Comparison of ENCODE assay signal across 8 mouse cellular contexts in genomic region chr6:67036356-67036811, GRCm38 (mm10). TPM values are rescaled to one million over a fixed set of nuclear protein-coding genes. Genes with fewer than 3 reads are reported as not detected.
DNase-seq lines count a peak whose midpoint lies in the region; ATAC-seq and TF ChIP-seq lines count a peak whose summit lies in the region.

No protein-coding gene starts in this region.

- H3K27me3 ChIP-seq in CH12.LX (replicated peaks) = no peaks in the 10 kb centered on the region
- H3K27me3 ChIP-seq in forebrain, embryonic 10.5 days (ENCODE audit: poor library complexity, severe bottlenecking) = peaks cover 11% of the 10 kb centered on the region; the same call in 1 of the 2 replicates
- H3K27me3 ChIP-seq in heart, embryonic 15.5 days = no peaks in the 10 kb centered on the region
- H3K27me3 ChIP-seq in liver, embryonic 13.5 days = no peaks in the 10 kb centered on the region
- H3K27me3 ChIP-seq in stomach, embryonic 14.5 days (ENCODE audit: control insufficient read depth, insufficient read depth, low read length) = no peaks in the 10 kb centered on the region

- H3K9me3 ChIP-seq in CH12.LX (replicated peaks; ENCODE audit: low read length) = no peaks in the 10 kb centered on the region
- H3K9me3 ChIP-seq in forebrain, embryonic 10.5 days = no peaks in the 10 kb centered on the region
- no peaks in the 10 kb centered on the region for H3K9me3 ChIP-seq in heart, embryonic 15.5 days (replicated peaks)
- H3K9me3 ChIP-seq in liver, embryonic 13.5 days (replicated peaks) = no peaks in the 10 kb centered on the region
- H3K9me3 ChIP-seq in stomach, embryonic 14.5 days (ENCODE audit: control insufficient read depth, low read depth, low read length) = no peaks in the 10 kb centered on the region

- peak in 1 of 2 experiments; percentile 70; a peak in 2 of 4 replicates for TF ChIP-seq CTCF in CH12.LX (conservative IDR thresholded peaks at IDR 0.05 in 1 of 2, IDR thresholded peaks at IDR 0.05 in 1 of 2; ENCODE audit: low read depth in 2 of 2, low read length in 2 of 2)

- in situ Hi-C loops in CH12.LX (cut with MboI; ENCODE audit: low pct_ligation_motif_present, low pct_unique_long_range_greater_than_20kb, low sequenced_read_pairs) = no loop called here

- no peaks in the 10 kb centered on the region; the same call in 1 of the 2 replicates for H3K79me2 ChIP-seq in CH12.LX (replicated peaks; ENCODE audit: control insufficient read depth, extremely low read depth, insufficient read depth, poor library complexity, severe bottlenecking)

- under 1% methylated on average over 29 of the region's 29 CpGs for WGBS in forebrain, embryonic 10.5 days
- WGBS in heart, embryonic 15.5 days = under 1% methylated on average over 29 of the region's 29 CpGs
- WGBS in liver, embryonic 13.5 days (ENCODE audit: insufficient replicate concordance) = 0% methylated on average over 29 of the region's 29 CpGs
- WGBS in stomach, embryonic 14.5 days = under 1% methylated on average over 29 of the region's 29 CpGs

- H3K4me1 ChIP-seq in CH12.LX (ENCODE audit: control insufficient read depth in 1 of 2, insufficient read depth in 2 of 2) = peaks cover 5 to 26% of the 10 kb centered on the region in 2 experiments
- peaks cover 29% of the 10 kb centered on the region for H3K4me1 ChIP-seq in forebrain, embryonic 10.5 days
- peaks cover 17% of the 10 kb centered on the region for H3K4me1 ChIP-seq in heart, embryonic 15.5 days (replicated peaks)
- H3K4me1 ChIP-seq in liver, embryonic 13.5 days (replicated peaks) = peaks cover 33% of the 10 kb centered on the region
- peaks cover 3% of the 10 kb centered on the region; the same call in 1 of the 2 replicates for H3K4me1 ChIP-seq in stomach, embryonic 14.5 days (ENCODE audit: control insufficient read depth, insufficient read depth, low read length)

- no peak; the same call in 1 of the 2 replicates for TF ChIP-seq EP300 in CH12.LX (IDR thresholded peaks at IDR 0.05; ENCODE audit: low read length)

- dilution Hi-C loops in CH12.LX (cut with MboI; ENCODE audit: extremely low pct_ligation_motif_present, extremely low pct_unique_long_range_greater_than_20kb, low sequenced_read_pairs) = no loop called here

- H3K36me3 ChIP-seq in CH12.LX (replicated peaks in 1 of 2; ENCODE audit: control insufficient read depth in 1 of 2, insufficient read depth in 1 of 2, low read length in 1 of 2) = peaks cover 4 to 7% of the 10 kb centered on the region in 2 experiments
- H3K36me3 ChIP-seq in forebrain, embryonic 10.5 days (replicated peaks) = 0 out of 2 replicates have a peak, but pooled peaks cover 2% of the 10 kb centered on the region
- no peaks in the 10 kb centered on the region for H3K36me3 ChIP-seq in heart, embryonic 15.5 days
- H3K36me3 ChIP-seq in liver, embryonic 13.5 days = peaks cover 17% of the 10 kb centered on the region
- no peaks in the 10 kb centered on the region for H3K36me3 ChIP-seq in stomach, embryonic 14.5 days (ENCODE audit: control insufficient read depth, insufficient read depth, low read length)

- DNase-seq in CH12.LX (ENCODE audit: extremely low read depth) = peak; percentile 80
- DNase-seq in c-Kit-positive CD71-negative TER-119-negative erythroid progenitor cells, embryonic 14.5 days (ENCODE audit: low read depth) = peak; percentile 68
- peak; percentile 86 for DNase-seq in forebrain, embryonic 10.5 days (ENCODE audit: extremely low spot score, low spot score)
- peak; percentile 92 for DNase-seq in kidney, postnatal 14 days
- peak; percentile 85 for DNase-seq in liver, embryonic 13.5 days
- DNase-seq in natural killer cell, adult 2 months (ENCODE audit: low spot score in 2 of 2) = peak; percentile 70 to 76

- peak overlapping the region; percentile 41 to 99 (median 86) for H3K4me3 ChIP-seq in CH12.LX (replicated peaks in 1 of 3; ENCODE audit: low read depth in 2 of 3, low read length in 2 of 3, poor library complexity in 1 of 3)
- H3K4me3 ChIP-seq in forebrain, embryonic 10.5 days = peak overlapping the region; percentile 68
- peak overlapping the region; percentile 70 for H3K4me3 ChIP-seq in heart, embryonic 15.5 days
- H3K4me3 ChIP-seq in liver, embryonic 13.5 days (replicated peaks) = peak overlapping the region; percentile 96
- H3K4me3 ChIP-seq in stomach, embryonic 14.5 days (ENCODE audit: low read depth, low read length) = peak overlapping the region; percentile 75

- TF ChIP-seq RAD21 in CH12.LX (IDR thresholded peaks at IDR 0.05; ENCODE audit: low read depth, low read length) = peak; percentile 64

- H3K9ac ChIP-seq in CH12.LX (ENCODE audit: insufficient read depth, low read depth) = peak overlapping the region; percentile 98
- H3K9ac ChIP-seq in heart, embryonic 15.5 days = peak overlapping the region; percentile 71
- peak overlapping the region; percentile 99 for H3K9ac ChIP-seq in liver, embryonic 13.5 days
- peak overlapping the region; percentile 69 for H3K9ac ChIP-seq in stomach, embryonic 14.5 days (replicated peaks; ENCODE audit: low read depth, low read length)

- TF ChIP-seq POLR2A in CH12.LX (IDR thresholded peaks at IDR 0.05; ENCODE audit: low read depth, low read length) = peak; percentile 45; the same call in 1 of the 2 replicates

- peak; percentile 68 for ATAC-seq in heart, embryonic 15.5 days (replicated peaks; ENCODE audit: insufficient number of reproducible peaks, insufficient read depth, low FRiP score, low read depth)
- peak; percentile 69 for ATAC-seq in liver, embryonic 13.5 days (ENCODE audit: low read depth)
- ATAC-seq in stomach, embryonic 14.5 days (ENCODE audit: insufficient number of reproducible peaks, insufficient read depth, low FRiP score, low read depth) = peak; percentile 77

- H3K4me2 ChIP-seq in CH12.LX (ENCODE audit: insufficient read depth, low read depth, poor library complexity, severe bottlenecking) = peak overlapping the region; percentile 65; the same call in 1 of the 2 replicates
- H3K4me2 ChIP-seq in heart, embryonic 15.5 days = peak overlapping the region; percentile 91
- H3K4me2 ChIP-seq in liver, embryonic 13.5 days = peak overlapping the region; percentile 75
- peak overlapping the region; percentile 66 for H3K4me2 ChIP-seq in stomach, embryonic 14.5 days (replicated peaks; ENCODE audit: low read depth, low read length)

- peak overlapping the region; percentile 88 for H3K27ac ChIP-seq in CH12.LX (ENCODE audit: insufficient read depth, low read depth)
- H3K27ac ChIP-seq in forebrain, embryonic 10.5 days = peak overlapping the region; percentile 94
- H3K27ac ChIP-seq in heart, embryonic 15.5 days = peak overlapping the region; percentile 87
- H3K27ac ChIP-seq in liver, embryonic 13.5 days = peak overlapping the region; percentile 100
- H3K27ac ChIP-seq in stomach, embryonic 14.5 days (ENCODE audit: low read length) = peak overlapping the region; percentile 90

TF ChIP-seq in CH12.LX, 34 proteins besides CTCF, POLR2A, EP300 and RAD21:
- TF ChIP-seq SIN3A (IDR thresholded peaks at IDR 0.05; ENCODE audit: low read length) (peak; percentile 61), UBTF (IDR thresholded peaks at IDR 0.05; ENCODE audit: low read depth, low read length) (no peak; the same call in 1 of the 2 replicates), ETS1 (conservative IDR thresholded peaks at IDR 0.05; ENCODE audit: low read depth, low read length) (no peak; the same call in 1 of the 2 replicates), TCF12 (IDR thresholded peaks at IDR 0.05; ENCODE audit: low read depth, low read length) (no peak; the same call in 1 of the 2 replicates), POLR2AphosphoS2 (IDR thresholded peaks at IDR 0.05; ENCODE audit: low read depth, low read length) (no peak; the same call in 1 of the 2 replicates), CHD1 (IDR thresholded peaks at IDR 0.05; ENCODE audit: low read depth, low read length) (no peak; the same call in 1 of the 2 replicates), HCFC1 (IDR thresholded peaks at IDR 0.05; ENCODE audit: low read depth, low read length) (peak; percentile 12; the same call in 1 of the 2 replicates), NELFE (IDR thresholded peaks at IDR 0.05; ENCODE audit: low read depth, low read length) (0 out of 2 replicates have a peak, but pooled peaks have one; percentile 16), BHLHE40 (IDR thresholded peaks at IDR 0.05; ENCODE audit: low read depth, low read length) (0 out of 2 replicates have a peak, but pooled peaks have one; percentile 41), ZKSCAN1 (IDR thresholded peaks at IDR 0.05; ENCODE audit: borderline replicate concordance, low read depth, low read length) (no peak), CHD2 (IDR thresholded peaks at IDR 0.05; ENCODE audit: low read length) (peak; percentile 87), MAZ (IDR thresholded peaks at IDR 0.05; ENCODE audit: low read depth, low read length) (no peak), MAX (IDR thresholded peaks at IDR 0.05; ENCODE audit: low read length) (peak; percentile 45; the same call in 1 of the 2 replicates), SMC3 (IDR thresholded peaks at IDR 0.05; ENCODE audit: low read depth, low read length) (peak; percentile 63), MXI1 (IDR thresholded peaks at IDR 0.05; ENCODE audit: low read depth, low read length) (peak; percentile 66), NRF1 (IDR thresholded peaks at IDR 0.05; ENCODE audit: low read depth, low read length) (no peak), USF1 (IDR thresholded peaks at IDR 0.05; ENCODE audit: low read depth, low read length) (no peak), MAFK (IDR thresholded peaks at IDR 0.05; ENCODE audit: insufficient replicate concordance, low read length) (peak; percentile 44; the same call in 1 of the 2 replicates), MEF2A (IDR thresholded peaks at IDR 0.05; ENCODE audit: borderline replicate concordance, low read depth, low read length) (0 out of 2 replicates have a peak, but pooled peaks have one; percentile 9), IRF4 (IDR thresholded peaks at IDR 0.05; ENCODE audit: low read depth, low read length) (peak; percentile 33; the same call in 1 of the 2 replicates), JUN (IDR thresholded peaks at IDR 0.05; ENCODE audit: insufficient read depth, low read depth, low read length) (no peak), TBP (conservative IDR thresholded peaks at IDR 0.05; ENCODE audit: low read depth, low read length) (peak; percentile 65; the same call in 1 of the 2 replicates), MYC (IDR thresholded peaks at IDR 0.05; ENCODE audit: low read depth, low read length) (0 out of 2 replicates have a peak, but pooled peaks have one; percentile 44)

RNA-seq across cellular contexts. Expression of gene Gadd45a, which starts 0.9 kb away (rescaled TPM):
- total RNA-seq in CH12.LX (2012; rRNA removed) (6.0 and 12.5 TPM in 2 replicates), CH12.LX (2014; rRNA removed) (19.5 and 22.4 TPM in 2 replicates)
- 26.2 and 30.5 TPM in 2 replicates for polyA plus RNA-seq in CH12.LX (2012; ENCODE audit: insufficient read length, low read depth)
- 21.6 and 22.9 TPM in 2 replicates for polyA plus RNA-seq in forebrain, embryonic 10.5 days (2016; fragmentation: Nextera tagmentation; extraction: Ambion mirVana)
- polyA plus RNA-seq in heart, embryonic 15.5 days (2015; fragmentation: Nextera tagmentation; extraction: Ambion mirVana) = 5.5 and 8.5 TPM in 2 replicates
- polyA plus RNA-seq in liver, embryonic 13.5 days (2015; fragmentation: Nextera tagmentation; extraction: Ambion mirVana) = 91.1 and 99.5 TPM in 2 replicates
- polyA plus RNA-seq in stomach, embryonic 14.5 days (2014; fragmentation: Nextera tagmentation; extraction: Ambion mirVana) = 12.7 and 13.0 TPM in 2 replicates

Comparison
In these comparisons a context has a peak if more than half of its experiments do, and no peak if none do; other contexts are left out.
1. Peak in every context shown above with its lines: DNase-seq, ATAC-seq, H3K4me3 ChIP-seq and H3K27ac ChIP-seq.